Mouse (Mus musculus) lung, adult 2 months (tissue): ENCODE data around the gene Dock3. TPM values are rescaled to one million over a fixed set of nuclear protein-coding genes. Genes with fewer than 3 reads are reported as not detected.

Experiments used
- DNase-seq: peaks from one replicate; pipeline ENCODE4 v3.0.0; 2022
- H3K4me1 ChIP-seq: fragments of 200-500 bp; 2 replicates; pipeline ENCODE4 v1.6.1; 2011; ENCODE audit warnings: low read length; ENCODE audit not compliant: control insufficient read depth, insufficient read depth
- H3K4me3 ChIP-seq: fragments of 200-500 bp; replicated peaks from 2 replicates; pipeline ENCODE3; 2011; ENCODE audit warnings: low read depth, mild to moderate bottlenecking, control low read depth, low read length; ENCODE audit errors: extremely low read depth
- CTCF ChIP-seq: fragments of 200-500 bp; IDR thresholded peaks from 2 replicates; pipeline ENCODE4 v1.5.1; 2011; ENCODE audit warnings: mild to moderate bottlenecking, low read length, control low read depth; ENCODE audit not compliant: insufficient read depth
- POLR2A ChIP-seq: fragments of 200-500 bp; IDR thresholded peaks from 2 replicates; pipeline ENCODE4 v1.6.1; 2011; ENCODE audit warnings: low read depth, mild to moderate bottlenecking, control low read depth, low read length, borderline replicate concordance; ENCODE audit errors: extremely low read depth
- WGBS: fragments of 180-500 bp; shearing (Covaris S2); methylation state at CpG from one replicate; pipeline ENCODE4 v1.1.7; 2018; 5-methylcytosine and 5-hydroxymethylcytosine counted together
- polyA plus RNA-seq: library from polyadenylated mRNA; depleted of rRNA; stranded (reverse); fragments of >200 nt; gene quantifications from 2 replicates; pipeline ENCODE4 v1.2.3, GENCODE M21; 2012

Gene Dock3
- polyA plus RNA-seq, 1 experiment = 0.09 TPM

- 71% methylated on average over 1 of the region's 1 CpGs for WGBS
- Histone ChIP-seq H3K4me3 (no peak overlapping the region), H3K4me1 (no peaks in the 10 kb centered on the region)
- no peak for TF ChIP-seq POLR2A
- no peak for TF ChIP-seq CTCF
- DNase-seq = no peak
Measured at GRCm38 (mm10) chr9:106911624-106912023, 320.1 kb downstream of the Dock3 start.

DNA sequence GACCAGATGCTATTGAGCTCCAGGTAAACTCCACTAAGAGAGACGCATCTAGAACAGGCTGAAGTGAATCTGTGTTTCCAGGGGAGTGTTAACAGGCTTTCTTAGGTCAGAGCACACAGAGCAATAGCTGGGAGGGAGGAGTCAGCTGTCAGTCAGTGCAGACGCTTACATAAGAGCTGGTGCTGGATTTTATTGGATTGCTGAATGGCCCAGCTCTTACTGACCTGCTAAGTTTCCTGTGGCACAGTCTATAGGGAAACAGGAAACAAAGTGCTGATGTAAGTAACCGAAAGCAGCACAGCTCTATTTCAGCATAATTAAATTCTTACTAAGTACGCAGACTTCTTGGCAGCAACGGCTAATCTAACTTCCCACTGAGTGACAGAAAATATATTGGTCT, 323.0 kb downstream of the Dock3 start:
- 14% methylated on average over 5 of the region's 5 CpGs for WGBS
- TF ChIP-seq POLR2A = no peak
- TF ChIP-seq CTCF = no peak
- DNase-seq = no peak
- H3K4me1 ChIP-seq = no peaks in the 10 kb centered on the region
- H3K4me3 ChIP-seq = no peak overlapping the region

DNA sequence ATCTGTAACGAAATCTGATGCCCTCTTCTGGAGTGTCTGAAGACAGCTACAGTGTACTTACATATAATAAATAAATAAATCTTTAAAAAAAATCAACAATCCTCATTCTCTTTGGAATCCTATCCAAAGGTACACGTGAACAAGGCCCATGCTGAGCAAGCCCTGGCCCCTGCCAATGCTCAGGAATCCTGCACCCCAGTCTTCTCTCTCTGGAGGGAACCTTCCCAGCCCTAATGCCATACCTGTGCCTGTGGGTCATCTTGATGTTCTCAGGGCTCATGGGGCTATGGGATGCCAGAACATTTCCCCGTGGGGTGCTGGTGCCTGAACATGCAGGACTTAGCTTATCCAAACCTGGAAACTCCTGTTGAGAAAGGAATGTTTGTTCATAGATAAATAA, 323.5 kb downstream of the Dock3 start:
- WGBS = 82% methylated on average over 3 of the region's 3 CpGs
- H3K4me1 ChIP-seq = no peaks in the 10 kb centered on the region
- TF ChIP-seq POLR2A (no peak), CTCF (no peak)
- H3K4me3 ChIP-seq = no peak overlapping the region
- DNase-seq = no peak

GRCm38 (mm10) chr9:106906597-106906996, 325.1 kb downstream of the Dock3 start:
- WGBS = 86% methylated on average over 8 of the region's 8 CpGs
- DNase-seq = no peak
- Histone ChIP-seq H3K4me1 (no peaks in the 10 kb centered on the region), H3K4me3 (no peak overlapping the region)
- TF ChIP-seq POLR2A (no peak), CTCF (no peak)

DNA sequence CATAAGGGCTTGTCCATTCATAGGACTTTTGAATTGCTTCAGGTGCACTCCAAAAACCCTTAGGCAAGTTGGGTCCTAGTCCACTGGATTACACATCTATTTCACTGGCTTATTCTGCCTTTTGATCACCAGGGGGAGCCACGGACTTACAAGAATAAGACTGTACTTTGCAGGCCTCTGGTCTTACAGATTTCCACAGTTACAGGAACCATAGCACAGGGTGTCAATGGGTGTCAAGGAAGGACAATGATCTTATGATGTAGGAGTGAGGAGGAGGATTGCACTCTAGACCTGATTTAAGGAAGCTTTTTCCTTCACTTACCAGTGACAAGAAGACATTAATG, 327.9 kb downstream of the Dock3 start:
- no peaks in the 10 kb centered on the region for H3K4me1 ChIP-seq
- 0% methylated on average over 1 of the region's 1 CpGs for WGBS
- DNase-seq = no peak
- H3K4me3 ChIP-seq = no peak overlapping the region
- TF ChIP-seq POLR2A (no peak), CTCF (no peak)

DNA sequence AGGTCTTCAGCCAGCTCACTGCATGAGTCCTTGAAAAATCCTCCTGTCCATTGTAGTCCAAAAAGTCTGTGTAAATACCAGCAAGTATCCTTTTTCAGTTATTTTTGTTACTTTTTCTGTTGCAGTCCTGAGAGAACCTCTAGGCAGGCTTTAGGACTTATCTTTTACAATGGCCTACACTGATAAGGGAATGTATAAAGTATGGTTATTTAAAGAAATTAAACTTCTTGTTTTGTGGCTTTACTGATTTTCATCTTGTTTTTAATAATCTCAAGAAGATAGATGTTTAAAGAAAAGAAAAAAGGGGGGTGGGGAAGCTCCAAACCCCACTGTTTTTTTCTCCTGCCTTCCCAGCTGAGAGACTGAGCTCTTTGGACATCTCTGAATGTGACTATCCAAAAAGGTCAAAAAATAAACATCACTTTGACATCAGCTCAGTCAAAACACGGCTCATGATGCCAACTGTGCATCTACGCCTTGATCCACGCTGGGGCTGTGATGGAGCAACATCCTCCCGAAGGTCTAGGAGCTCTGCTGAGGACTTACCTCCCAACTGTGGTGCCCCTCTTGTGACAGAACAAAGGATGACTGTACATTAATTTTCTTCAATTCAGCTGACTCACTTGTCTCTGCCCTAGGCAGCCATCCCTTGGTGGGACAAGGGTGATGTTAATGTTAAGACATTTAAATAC, 328.5 kb downstream of the Dock3 start:
- TF ChIP-seq CTCF (no peak), POLR2A (no peak)
- 67% methylated on average over 4 of the region's 4 CpGs for WGBS
- Histone ChIP-seq H3K4me3 (no peak overlapping the region), H3K4me1 (no peaks in the 10 kb centered on the region)
- DNase-seq = peak; percentile 2

DNA sequence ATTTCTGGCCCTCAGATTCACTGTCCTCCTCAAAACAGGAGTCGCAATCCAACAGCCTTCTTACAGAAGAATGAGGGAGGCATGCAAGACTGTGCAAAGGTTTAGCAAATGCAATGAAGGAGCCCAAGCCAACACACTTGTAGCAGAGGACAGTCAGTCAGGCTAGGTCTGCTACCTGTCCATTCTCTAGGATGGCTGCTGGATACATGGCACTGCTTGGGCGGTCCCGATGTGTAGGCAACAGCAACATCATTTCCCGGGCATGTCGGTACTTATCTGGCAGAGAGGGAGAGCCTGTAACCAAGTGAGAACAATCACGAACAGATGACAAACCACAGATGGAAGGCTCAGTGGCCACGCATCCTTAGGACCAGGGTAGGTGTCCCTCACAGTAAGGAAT, 330.1 kb downstream of the Dock3 start:
- TF ChIP-seq POLR2A = no peak
- no peak for TF ChIP-seq CTCF
- 86% methylated on average over 7 of the region's 7 CpGs for WGBS
- Histone ChIP-seq H3K4me1 (no peaks in the 10 kb centered on the region), H3K4me3 (no peak overlapping the region)
- DNase-seq = no peak

GRCm38 (mm10) chr9:106898901-106899300, 332.8 kb downstream of the Dock3 start:
- WGBS = 85% methylated on average over 1 of the region's 1 CpGs
- no peak for DNase-seq
- TF ChIP-seq CTCF = no peak
- no peak for TF ChIP-seq POLR2A
- Histone ChIP-seq H3K4me3 (no peak overlapping the region), H3K4me1 (no peaks in the 10 kb centered on the region)

- 76% methylated on average over 3 of the region's 3 CpGs for WGBS
- no peak for DNase-seq
- no peak overlapping the region for H3K4me3 ChIP-seq
- no peak for TF ChIP-seq CTCF
- TF ChIP-seq POLR2A = no peak
- H3K4me1 ChIP-seq = peaks cover 9% of the 10 kb centered on the region; the same call in 1 of the 2 replicates
Measured at GRCm38 (mm10) chr9:106893327-106893726, 338.4 kb downstream of the Dock3 start.

DNA sequence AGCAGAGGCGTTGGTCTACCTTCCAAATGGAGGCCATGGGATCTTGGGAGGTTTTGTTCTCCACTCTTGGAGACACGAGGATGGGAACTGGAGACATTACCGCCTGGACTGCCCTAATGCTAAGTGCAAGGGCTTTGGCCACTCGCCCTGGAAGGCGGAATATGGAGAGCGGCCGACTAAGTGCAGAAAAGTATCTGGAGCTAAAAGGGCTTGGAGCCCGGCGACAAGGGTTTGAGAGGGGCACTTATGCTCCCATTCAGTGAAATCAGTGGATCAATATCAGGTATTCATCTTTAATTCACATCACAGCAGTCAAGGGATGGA, 339.2 kb downstream of the Dock3 start:
- peak overlapping the region; percentile 90 for H3K4me3 ChIP-seq
- no peak for DNase-seq
- WGBS = 1% methylated on average over 9 of the region's 9 CpGs
- H3K4me1 ChIP-seq = peaks cover 10% of the 10 kb centered on the region; the same call in 1 of the 2 replicates
- TF ChIP-seq CTCF (no peak), POLR2A (no peak)
